Mouse (Mus musculus) gastrocnemius, adult 2 months (tissue): ENCODE measurements around the gene Aspdh. TPM values are rescaled to one million over a fixed set of nuclear protein-coding genes. Genes with fewer than 3 reads are reported as not detected.

Source experiments
- DNase-seq: peaks from one replicate; pipeline ENCODE4 v3.0.0; 2022
- H3K27ac ChIP-seq: fragments of 200-600 bp; 2 replicates; pipeline ENCODE4 v1.8.1; 2022; ENCODE audit warnings: mild to moderate bottlenecking
- H3K4me3 ChIP-seq: fragments of 200-600 bp; 2 replicates; pipeline ENCODE4 v1.8.1; 2022; ENCODE audit warnings: mild to moderate bottlenecking, moderate library complexity
- CTCF ChIP-seq: fragments of 200-600 bp; IDR thresholded peaks from 2 replicates; pipeline ENCODE4 v1.8.1; 2022; ENCODE audit warnings: antibody characterized with exemption, mild to moderate bottlenecking, moderate library complexity
- intact Hi-C: fragments of 180-260 bp; cut with DNase I; formaldehyde crosslinking; loops from one replicate; pipeline ENCODE4 v1.15.1; 2025
- total RNA-seq, 2 experiments: library from RNA; stranded (reverse); gene quantifications; 2 replicates each; pipeline ENCODE4 v1.2.3; 2021

The Aspdh gene
- total RNA-seq, 2 experiments from 2014 or later = not detected

GRCm38 (mm10) chr7:44486927-44487575 is 21.9 kb downstream of the Aspdh start:
- peak; percentile 17 for DNase-seq
- no peak for TF ChIP-seq CTCF
- Histone ChIP-seq H3K27ac (no peak overlapping the region), H3K4me3 (no peak overlapping the region)
- intact Hi-C loops = loop anchor here (5.0 kb wide), 1 partner anchor 225 kb away; the partner anchor contains the start of gene Gm15517

DNA sequence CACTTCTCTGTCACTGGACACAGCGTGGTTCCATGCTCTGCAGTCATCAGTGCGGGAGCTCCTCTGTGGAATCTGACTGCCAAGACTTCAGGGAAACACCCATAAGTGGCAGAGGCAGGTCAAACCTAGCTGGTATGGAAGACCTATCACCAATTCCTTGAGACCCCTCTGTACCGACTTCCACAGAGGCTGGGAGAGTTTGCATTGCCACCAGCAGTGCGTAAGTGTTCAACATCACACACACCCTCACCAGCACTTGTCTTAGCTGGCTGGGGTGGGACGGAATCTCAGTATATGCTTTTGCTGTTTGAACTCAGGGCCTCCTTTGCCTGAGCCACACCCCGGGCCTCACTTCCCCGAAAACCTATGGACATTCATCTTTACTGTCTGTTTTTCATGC is 22.7 kb downstream of the Aspdh start:
- no peak for DNase-seq
- Histone ChIP-seq H3K4me3 (no peak overlapping the region), H3K27ac (no peak overlapping the region)
- intact Hi-C loops = loop anchor here (5.0 kb wide), 1 partner anchor 226 kb away; the partner anchor contains the start of gene Gm15517
- no peak for TF ChIP-seq CTCF

GRCm38 (mm10) chr7:44488545-44488944 is 23.4 kb downstream of the Aspdh start:
- Histone ChIP-seq H3K27ac (no peak overlapping the region), H3K4me3 (no peak overlapping the region)
- intact Hi-C loops = loop anchor here (5.0 kb wide), 1 partner anchor 226 kb away; the partner anchor contains the start of gene Gm15517
- TF ChIP-seq CTCF = no peak
- peak; percentile 17 for DNase-seq

DNA sequence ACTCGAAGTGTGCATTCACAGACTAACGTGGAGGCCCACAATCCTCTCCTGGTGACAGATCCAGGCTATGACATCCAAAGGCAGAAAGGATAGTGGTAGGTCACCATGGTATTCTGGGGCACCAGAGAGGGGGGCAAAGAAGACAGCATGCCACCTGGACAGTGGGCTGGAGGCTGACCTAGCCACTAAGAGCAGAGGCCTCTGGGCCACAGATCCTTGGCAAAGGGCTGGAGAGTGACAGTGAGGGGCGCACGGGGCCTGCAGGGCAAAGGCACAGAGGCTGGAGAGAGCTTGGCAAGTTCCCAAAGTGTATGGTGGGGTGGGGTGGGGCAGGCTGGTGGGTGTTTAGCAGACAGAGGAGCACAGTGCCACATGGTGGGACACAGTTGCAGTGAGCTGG is 25.1 kb downstream of the Aspdh start:
- no peak for TF ChIP-seq CTCF
- DNase-seq = no peak
- intact Hi-C loops = no loop called here
- no peak overlapping the region for H3K27ac ChIP-seq
- no peak overlapping the region for H3K4me3 ChIP-seq

DNA sequence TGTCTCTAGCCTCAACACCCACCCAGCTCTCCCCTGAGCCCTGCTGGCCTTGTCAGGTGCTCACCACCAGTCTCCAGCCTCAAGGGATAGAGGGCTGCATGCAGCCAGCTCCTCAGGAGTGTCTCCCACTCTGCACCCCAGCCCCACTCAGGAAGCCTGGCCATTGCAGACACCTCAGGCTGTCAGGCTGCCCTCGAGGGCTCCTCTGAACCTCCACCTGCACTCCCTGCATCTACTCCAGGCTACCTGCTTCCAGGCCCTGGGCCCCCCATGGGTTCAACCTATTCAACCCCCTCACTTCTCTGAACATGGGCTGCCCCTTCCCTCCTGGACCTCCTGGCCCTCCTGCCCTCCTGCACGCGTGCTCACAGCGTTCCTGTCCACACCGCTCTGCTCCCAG is 26.2 kb downstream of the Aspdh start:
- TF ChIP-seq CTCF = no peak
- intact Hi-C loops = no loop called here
- H3K4me3 ChIP-seq = no peak overlapping the region
- no peak for DNase-seq
- H3K27ac ChIP-seq = no peak overlapping the region

- TF ChIP-seq CTCF = no peak
- intact Hi-C loops = no loop called here
Measured at GRCm38 (mm10) chr7:44492166-44492826, 27.1 kb downstream of the Aspdh start.

GRCm38 (mm10) chr7:44494681-44495080 is 29.5 kb downstream of the Aspdh start:
- Histone ChIP-seq H3K4me3 (no peak overlapping the region), H3K27ac (no peak overlapping the region)
- intact Hi-C loops = no loop called here
- no peak for DNase-seq
- no peak for TF ChIP-seq CTCF

More at GRCm38 (mm10) chr7:44492166-44492826, 27.1 kb downstream of the Aspdh start:
- Histone ChIP-seq H3K4me3 (no peak overlapping the region), H3K27ac (no peak overlapping the region)
- no peak for DNase-seq

DNA sequence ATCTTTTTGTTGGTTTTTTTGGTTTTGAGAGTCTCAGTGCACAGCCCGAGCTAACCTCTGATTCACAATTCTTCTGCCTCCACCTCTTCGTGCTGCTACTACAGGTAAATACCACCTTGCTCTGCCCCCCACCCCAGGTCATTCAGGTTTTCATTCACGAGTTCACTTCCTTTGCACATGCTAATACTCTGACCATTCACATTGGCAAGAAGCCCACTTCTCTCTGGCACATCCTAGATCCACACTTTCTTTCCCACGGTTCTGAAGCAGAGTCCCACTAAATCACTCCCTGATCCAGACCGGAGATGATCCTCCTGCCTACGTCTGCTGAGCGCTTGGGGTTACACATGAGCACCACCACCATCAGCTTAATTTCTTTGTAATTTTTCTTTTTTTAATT is 29.9 kb downstream of the Aspdh start:
- no peak overlapping the region for H3K27ac ChIP-seq
- DNase-seq = no peak
- TF ChIP-seq CTCF = no peak
- no peak overlapping the region for H3K4me3 ChIP-seq
- intact Hi-C loops = no loop called here

GRCm38 (mm10) chr7:44495992-44496770 is 31.0 kb downstream of the Aspdh start, which contains the start of the genes Emc10 and Fam71e1:
TSS of gene Emc10 (minus strand) at chr7:44496529.
TSS of gene Fam71e1 (plus strand) at chr7:44496581.
- Histone ChIP-seq H3K27ac (peak within 1 kb of the TSS; percentile 99), H3K4me3 (peak within 1 kb of the TSS; percentile 85)
- TF ChIP-seq CTCF = peak; percentile 29; the same call in 1 of the 2 replicates
- peak; percentile 98 for DNase-seq
- intact Hi-C loops = no loop called here

GRCm38 (mm10) chr7:44496771-44497109 is 31.5 kb downstream of the Aspdh start:
- no peak for TF ChIP-seq CTCF
- H3K27ac ChIP-seq = peak overlapping the region; percentile 99

GRCm38 (mm10) chr7:44497361-44498055 is 32.3 kb downstream of the Aspdh start:
- H3K27ac ChIP-seq = no peak overlapping the region
- intact Hi-C loops = no loop called here
- DNase-seq = peak; percentile 51
- TF ChIP-seq CTCF = no peak
- no peak overlapping the region; the same call in 1 of the 2 replicates for H3K4me3 ChIP-seq

More at GRCm38 (mm10) chr7:44496771-44497109, 31.5 kb downstream of the Aspdh start:
- intact Hi-C loops = no loop called here
- H3K4me3 ChIP-seq = peak overlapping the region; percentile 85
- no peak for DNase-seq

GRCm38 (mm10) chr7:44498922-44499321 is 33.7 kb downstream of the Aspdh start:
- intact Hi-C loops = no loop called here
- TF ChIP-seq CTCF = no peak
- no peak for DNase-seq
- Histone ChIP-seq H3K27ac (no peak overlapping the region), H3K4me3 (no peak overlapping the region)
